Mouse (Mus musculus) macrophage (primary cell): ENCODE data around the gene Adam10. TPM values are rescaled to one million over a fixed set of nuclear protein-coding genes. Genes with fewer than 3 reads are reported as not detected.

Source experiments
- polyA plus RNA-seq: library from polyadenylated mRNA; stranded (reverse); fragments of 250-400 nt; gene quantifications from 3 replicates; pipeline ENCODE4 v1.2.4, GENCODE M21; 2018; ENCODE audit warnings: inconsistent platforms

Adam10 gene
- polyA plus RNA-seq, 1 experiment from 2014 or later, result 76.3 TPM

Other genes starting within 250 kb of the Adam10 start
- gene Rnf111, start 175.3 kb upstream of the Adam10 start, polyA plus RNA-seq, result 26.9 to 36.9 TPM (median 33.3 TPM) in 3 replicates
- 26.1 to 48.6 TPM (median 27.2 TPM) in 3 replicates for gene Sltm, start 136.2 kb upstream of the Adam10 start, polyA plus RNA-seq
- 0.23 to 2.5 TPM (median 0.62 TPM) in 3 replicates for gene Gm10642, start 22.7 kb upstream of the Adam10 start, polyA plus RNA-seq
- gene Mindy2, start 21.8 kb upstream of the Adam10 start, polyA plus RNA-seq, result 20.6 to 29.2 TPM (median 25.6 TPM) in 3 replicates